Mouse (Mus musculus): Measurements from ENCODE around the gene Fam102a. TPM values are rescaled to one million over a fixed set of nuclear protein-coding genes. Genes with fewer than 3 reads are reported as not detected.

Gene Fam102a
- polyA plus RNA-seq, 1 experiment from 2014 or later: 9.0 TPM

GRCm38 (mm10) chr2:32598506-32598905 lies 63.4 kb downstream of the Fam102a start:
- Histone ChIP-seq H3K36me3 (peaks cover 57% of the 10 kb centered on the region), H3K4me1 (replicated peaks) (peaks cover 17% of the 10 kb centered on the region), H3K4me2 (no peak overlapping the region), H3K4me3 (no peak overlapping the region), H3K9me3 (replicated peaks) (no peaks in the 10 kb centered on the region), H3K27me3 (replicated peaks) (no peaks in the 10 kb centered on the region), H3K27ac (ENCODE audit: poor library complexity, severe bottlenecking) (no peak overlapping the region), H3K9ac (no peak overlapping the region)
- WGBS: 86% methylated on average over 8 of the region's 8 CpGs
- ATAC-seq (ENCODE audit: insufficient number of reproducible peaks, low FRiP score): no peak

DNA sequence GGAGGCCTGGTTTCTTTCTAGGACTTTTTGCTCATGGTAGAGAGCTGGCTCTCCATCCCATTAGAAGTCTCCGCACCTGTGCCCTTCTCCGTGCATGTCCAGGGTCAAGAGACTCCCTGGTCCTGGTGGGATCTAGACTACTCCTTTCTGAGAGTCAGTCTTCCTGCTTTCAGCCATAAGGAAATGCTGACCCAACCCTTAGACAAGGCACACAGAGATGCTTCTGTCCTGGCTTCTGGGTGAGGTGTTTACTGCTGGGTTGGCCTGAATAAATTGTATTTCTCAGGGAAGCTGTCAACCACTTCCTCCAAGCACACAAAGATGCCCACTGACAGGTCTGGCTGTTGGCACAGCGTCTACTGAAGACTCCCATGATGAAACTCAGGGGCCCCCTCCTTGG lies 64.3 kb downstream of the Fam102a start, which contains the start of gene St6galnac6:
TSS of gene St6galnac6 (plus strand) at position 301 of the 400 bp plus-strand sequence.
- peaks cover 48% of the 10 kb centered on the region for H3K36me3 ChIP-seq
- H3K4me1 ChIP-seq (replicated peaks): peaks cover 17% of the 10 kb centered on the region

DNA sequence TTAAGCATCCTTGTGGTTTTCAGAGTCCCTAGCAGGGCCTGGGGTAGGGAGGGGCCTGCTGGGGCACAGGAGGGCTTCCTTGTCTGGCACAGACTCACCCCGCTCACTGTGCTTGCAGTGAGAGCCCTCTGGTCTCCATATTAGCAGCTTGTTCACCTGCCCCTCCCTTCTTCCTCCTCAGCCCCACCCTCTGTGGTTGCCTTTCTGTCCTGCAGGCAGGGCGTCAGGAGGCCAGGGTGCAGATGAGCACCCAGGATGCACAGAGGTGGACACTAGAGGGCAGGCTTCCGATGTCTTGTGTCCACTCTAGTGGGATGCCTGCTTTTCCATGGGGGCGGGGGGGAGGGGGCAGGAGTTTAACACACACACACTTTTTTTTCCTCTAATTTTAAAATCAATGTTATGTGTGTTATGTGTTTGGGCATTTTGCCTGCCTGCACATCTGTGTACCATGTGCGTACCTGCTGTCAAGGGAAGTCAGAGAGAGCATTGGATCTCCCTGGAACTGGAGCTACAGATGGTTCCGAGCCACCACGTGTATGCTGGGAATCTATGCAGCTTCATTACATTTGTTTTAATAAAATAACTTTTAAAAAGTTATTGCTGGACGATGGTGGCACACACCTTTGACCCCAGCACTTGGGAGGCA lies 66.4 kb downstream of the Fam102a start:
- Histone ChIP-seq H3K4me2 (0 out of 2 replicates have a peak overlapping the region, but pooled peaks have one; percentile 15), H3K36me3 (peaks cover 29% of the 10 kb centered on the region), H3K9me3 (replicated peaks) (no peaks in the 10 kb centered on the region), H3K9ac (no peak overlapping the region), H3K4me1 (replicated peaks) (peaks cover 17% of the 10 kb centered on the region), H3K27ac (ENCODE audit: poor library complexity, severe bottlenecking) (peak overlapping the region; percentile 36; the same call in 1 of the 2 replicates), H3K4me3 (no peak overlapping the region), H3K27me3 (replicated peaks) (no peaks in the 10 kb centered on the region)
- WGBS: 36% methylated on average over 8 of the region's 8 CpGs
- ATAC-seq (ENCODE audit: insufficient number of reproducible peaks, low FRiP score): 0 out of 2 replicates have a peak, but pooled peaks have one; percentile 48

More for the DNA sequence above, 64.3 kb downstream of the Fam102a start, which contains the start of gene St6galnac6:
- ATAC-seq (ENCODE audit: insufficient number of reproducible peaks, low FRiP score): no peak
- Histone ChIP-seq H3K27ac (ENCODE audit: poor library complexity, severe bottlenecking) (no peak within 1 kb of the TSS), H3K9me3 (replicated peaks) (no peaks in the 10 kb centered on the region), H3K9ac (0 out of 2 replicates have a peak within 1 kb of the TSS, but pooled peaks have one; percentile 10), H3K4me3 (no peak within 1 kb of the TSS), H3K27me3 (replicated peaks) (no peaks in the 10 kb centered on the region), H3K4me2 (no peak within 1 kb of the TSS)
- WGBS: 82% methylated on average over 3 of the region's 3 CpGs

- Histone ChIP-seq H3K4me3 (peak overlapping the region; percentile 35), H3K9me3 (replicated peaks) (no peaks in the 10 kb centered on the region), H3K27ac (ENCODE audit: poor library complexity, severe bottlenecking) (peak overlapping the region; percentile 36; the same call in 1 of the 2 replicates), H3K27me3 (replicated peaks) (no peaks in the 10 kb centered on the region), H3K36me3 (peaks cover 18% of the 10 kb centered on the region), H3K9ac (no peak overlapping the region), H3K4me1 (replicated peaks) (peaks cover 20% of the 10 kb centered on the region), H3K4me2 (peak overlapping the region; percentile 63)
- peak; percentile 46; the same call in 1 of the 2 replicates for ATAC-seq (ENCODE audit: insufficient number of reproducible peaks, low FRiP score)
- WGBS: under 1% methylated on average over 11 of the region's 11 CpGs
These were observed 67.5 kb downstream of the Fam102a start for GRCm38 (mm10) chr2:32602600-32603054.

DNA sequence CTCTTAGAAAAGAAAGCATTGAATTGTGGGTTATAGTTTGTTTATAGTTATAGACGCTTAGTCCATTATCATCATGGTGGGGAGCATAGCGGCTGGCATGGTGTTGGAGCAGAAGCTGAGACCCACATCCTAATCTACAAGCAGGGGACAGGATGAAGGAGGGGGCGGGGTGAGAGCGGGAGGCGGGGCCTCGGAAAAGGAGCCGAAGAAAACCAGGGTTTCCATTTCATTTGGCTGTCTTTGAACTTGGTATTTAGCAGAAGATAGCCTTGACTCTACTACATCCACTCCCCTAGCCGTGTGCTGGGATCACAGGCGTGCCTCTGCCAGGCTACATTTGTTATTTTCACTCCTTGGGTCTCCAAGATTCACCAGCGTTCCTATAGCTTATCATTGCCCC lies 69.5 kb downstream of the Fam102a start:
- peaks cover under 1% of the 10 kb centered on the region; the same call in 1 of the 2 replicates for H3K36me3 ChIP-seq
- peaks cover 40% of the 10 kb centered on the region for H3K4me1 ChIP-seq (replicated peaks)
- H3K27ac ChIP-seq (ENCODE audit: poor library complexity, severe bottlenecking): no peak overlapping the region
- no peaks in the 10 kb centered on the region for H3K9me3 ChIP-seq (replicated peaks)
- H3K9ac ChIP-seq: no peak overlapping the region
- ATAC-seq (ENCODE audit: insufficient number of reproducible peaks, low FRiP score): no peak
- no peak overlapping the region for H3K4me3 ChIP-seq
- no peak overlapping the region for H3K4me2 ChIP-seq
- WGBS: 33% methylated on average over 10 of the region's 10 CpGs
- no peaks in the 10 kb centered on the region for H3K27me3 ChIP-seq (replicated peaks)

DNA sequence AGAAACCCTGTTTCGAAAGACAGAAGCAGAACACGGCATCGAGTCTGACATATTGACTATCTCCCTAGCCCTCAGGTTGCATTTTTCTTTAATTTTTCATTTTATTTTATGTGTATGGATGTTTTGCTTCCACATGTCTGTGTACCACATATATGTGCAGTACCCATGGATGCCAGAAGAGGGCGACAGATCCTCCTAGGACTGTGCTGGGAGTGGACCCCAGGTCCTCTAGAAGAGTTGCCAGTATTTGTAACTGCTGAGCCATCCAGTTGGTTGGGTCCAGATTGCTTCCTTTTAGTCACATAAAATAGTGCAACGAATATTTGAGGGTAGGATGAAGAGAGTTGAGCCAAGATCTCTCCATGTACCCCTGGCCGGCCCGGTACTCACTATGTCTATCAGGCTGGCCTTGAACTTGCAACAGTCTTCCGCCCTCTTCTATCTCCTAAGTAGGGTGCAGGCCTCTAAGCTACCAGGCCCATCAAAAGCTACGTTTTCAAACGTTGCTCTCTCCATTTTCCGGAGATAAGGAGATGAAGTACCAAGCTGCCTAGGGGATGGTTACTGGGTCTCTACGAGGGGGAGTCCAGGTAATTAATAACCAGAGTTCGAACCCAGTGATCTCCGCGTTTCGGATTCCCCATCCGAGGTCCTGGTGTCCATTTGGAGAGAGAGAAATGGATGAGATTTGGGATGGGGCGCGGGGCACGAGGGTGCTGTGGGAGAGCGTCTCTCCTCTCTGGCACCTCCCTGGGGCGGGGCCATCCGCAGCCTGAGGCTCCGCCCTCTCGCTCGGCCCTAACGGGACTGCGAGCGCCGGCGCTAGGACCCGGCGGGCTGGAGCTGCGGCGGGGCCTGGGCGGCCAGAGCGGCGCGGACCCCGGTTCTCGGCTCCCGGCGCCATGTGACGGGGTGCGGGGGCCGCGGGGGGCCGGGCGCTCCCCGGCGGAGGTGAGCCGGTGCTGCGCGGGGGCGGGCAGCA lies 71.3 kb downstream of the Fam102a start:
- ATAC-seq (ENCODE audit: insufficient number of reproducible peaks, low FRiP score): peak; percentile 87
- no peaks in the 10 kb centered on the region for H3K36me3 ChIP-seq
- WGBS: 12% methylated on average over 44 of the region's 55 CpGs
- H3K4me2 ChIP-seq: peak overlapping the region; percentile 87
- peak overlapping the region; percentile 90 for H3K27ac ChIP-seq (ENCODE audit: poor library complexity, severe bottlenecking)
- no peaks in the 10 kb centered on the region for H3K9me3 ChIP-seq (replicated peaks)
- H3K9ac ChIP-seq: peak overlapping the region; percentile 91
- H3K27me3 ChIP-seq (replicated peaks): no peaks in the 10 kb centered on the region
- peaks cover 53% of the 10 kb centered on the region for H3K4me1 ChIP-seq (replicated peaks)
- peak overlapping the region; percentile 80 for H3K4me3 ChIP-seq

GRCm38 (mm10) chr2:32607262-32607947 lies 72.3 kb downstream of the Fam102a start:
- Histone ChIP-seq H3K9me3 (replicated peaks) (no peaks in the 10 kb centered on the region), H3K27me3 (replicated peaks) (no peaks in the 10 kb centered on the region), H3K9ac (peak overlapping the region; percentile 91), H3K4me1 (replicated peaks) (peaks cover 47% of the 10 kb centered on the region), H3K27ac (ENCODE audit: poor library complexity, severe bottlenecking) (peak overlapping the region; percentile 90), H3K4me2 (peak overlapping the region; percentile 87), H3K4me3 (peak overlapping the region; percentile 80), H3K36me3 (peaks cover 5% of the 10 kb centered on the region)
- peak; percentile 49 for ATAC-seq (ENCODE audit: insufficient number of reproducible peaks, low FRiP score)
- 4% methylated on average over 34 of the region's 34 CpGs for WGBS

DNA sequence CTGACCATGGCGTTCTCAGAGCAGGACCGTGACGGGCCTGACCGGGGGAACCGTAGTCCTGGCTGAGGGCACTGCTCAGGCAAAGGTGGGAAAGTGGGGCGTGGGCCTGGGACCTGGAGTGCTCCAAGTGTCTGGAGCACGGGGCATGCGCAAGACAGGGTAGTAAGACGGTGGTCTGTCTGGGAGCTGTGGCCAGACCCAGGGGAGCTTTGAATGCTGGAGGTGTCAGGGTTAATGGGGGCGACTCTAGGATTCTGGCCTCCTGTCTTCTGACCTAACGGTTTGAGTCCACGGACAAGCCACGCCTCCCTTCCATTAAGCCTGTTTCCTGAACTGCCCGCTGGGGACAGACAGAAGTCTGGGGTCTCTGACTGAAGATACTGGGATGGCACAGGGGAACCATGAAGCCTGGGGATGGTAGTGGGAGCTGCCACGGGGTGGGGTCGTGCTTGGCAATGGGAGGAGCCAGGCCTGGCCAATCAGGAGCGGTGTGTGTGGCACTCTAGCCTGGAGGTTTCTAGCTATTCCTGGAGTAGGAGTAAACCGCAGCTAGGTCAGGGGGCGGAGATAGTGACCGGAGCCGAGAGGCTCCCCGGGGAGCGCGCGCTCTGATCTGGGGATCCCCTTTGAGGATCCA lies 73.1 kb downstream of the Fam102a start:
- peak overlapping the region; percentile 80 for H3K4me3 ChIP-seq

DNA sequence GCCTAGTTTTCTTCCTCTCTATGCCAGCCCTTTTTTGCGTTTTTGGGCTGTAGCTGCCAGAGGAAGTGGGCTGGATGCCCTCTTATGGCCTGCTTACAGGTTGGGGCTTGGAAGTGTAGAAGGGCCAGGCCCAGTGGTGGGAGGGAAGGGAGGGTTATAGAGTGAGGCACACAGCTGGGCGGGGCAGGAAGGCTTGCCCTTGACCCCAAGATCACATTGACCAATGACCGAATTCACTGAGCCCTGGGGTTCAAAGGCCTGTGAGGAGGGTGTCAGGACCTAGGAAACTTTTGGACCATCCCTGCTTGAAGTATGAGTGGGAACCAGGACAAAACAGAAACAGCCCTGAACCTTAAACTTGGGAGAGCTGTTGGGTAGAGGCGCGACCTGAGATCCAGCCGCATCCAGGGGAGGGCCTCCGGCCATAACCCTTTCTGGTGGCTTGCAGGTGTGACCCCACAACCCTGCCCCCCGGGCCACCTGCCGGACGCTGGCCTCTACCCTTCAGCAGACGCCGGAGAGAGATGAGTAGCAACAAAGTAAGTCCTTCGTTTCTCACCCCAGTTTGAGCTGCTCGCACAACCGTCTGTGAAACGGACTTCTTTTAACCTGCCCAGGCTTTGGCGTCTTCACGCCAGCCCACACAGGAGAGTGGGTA lies 73.8 kb downstream of the Fam102a start:
- peak overlapping the region; percentile 66 for H3K9ac ChIP-seq
- H3K4me2 ChIP-seq: peak overlapping the region; percentile 87
- WGBS: 35% methylated on average over 18 of the region's 18 CpGs
- H3K27me3 ChIP-seq (replicated peaks): no peaks in the 10 kb centered on the region
- H3K36me3 ChIP-seq: peaks cover 17% of the 10 kb centered on the region
- H3K4me1 ChIP-seq (replicated peaks): peaks cover 44% of the 10 kb centered on the region
- no peaks in the 10 kb centered on the region for H3K9me3 ChIP-seq (replicated peaks)
- peak overlapping the region; percentile 90 for H3K27ac ChIP-seq (ENCODE audit: poor library complexity, severe bottlenecking)
- peak; percentile 54 for ATAC-seq (ENCODE audit: insufficient number of reproducible peaks, low FRiP score)
- peak overlapping the region; percentile 80 for H3K4me3 ChIP-seq

More for the DNA sequence above, 73.1 kb downstream of the Fam102a start:
- Histone ChIP-seq H3K9me3 (replicated peaks) (no peaks in the 10 kb centered on the region), H3K36me3 (peaks cover 13% of the 10 kb centered on the region), H3K4me2 (peak overlapping the region; percentile 87), H3K4me1 (replicated peaks) (peaks cover 44% of the 10 kb centered on the region), H3K27me3 (replicated peaks) (no peaks in the 10 kb centered on the region), H3K27ac (ENCODE audit: poor library complexity, severe bottlenecking) (peak overlapping the region; percentile 90), H3K9ac (peak overlapping the region; percentile 66)
- ATAC-seq (ENCODE audit: insufficient number of reproducible peaks, low FRiP score): peak; percentile 71
- 4% methylated on average over 25 of the region's 25 CpGs for WGBS
